Comparison of ENCODE assay signal across 16 mouse cellular contexts in genomic region chr12:106130071-106130676, GRCm38 (mm10).
DNase-seq lines count a peak whose midpoint lies in the region; ATAC-seq lines count a peak whose summit lies in the region.
"Had no signal": no experiment of that assay in that cellular context is flagged by ENCODE, and none has a peak within 500 bp of the region (broad histone marks: within the 10 kb centered on the region; RNA-seq: fewer than 3 reads in every experiment).

No protein-coding gene starts in this region.

- DNase-seq in hindbrain, embryonic 11.5 days (ENCODE audit: low spot score) = no peak
- DNase-seq in neural tube, embryonic 10.5 days (ENCODE audit: extremely low spot score, low spot score) = no peak
- no peak for DNase-seq in embryonic facial prominence, embryonic 10.5 days (ENCODE audit: low spot score)
- DNase-seq in lung, postnatal 14 days = no peak
- DNase-seq: adrenal gland, postnatal 36 days; gastrocnemius, adult 2 months; heart, adult 18-20 months; heart, postnatal 14 days; kidney, adult 11 months; kidney, postnatal 25 days had no signal

- no peaks in the 10 kb centered on the region for H3K36me3 ChIP-seq in hindbrain, embryonic 12.5 days
- no peaks in the 10 kb centered on the region for H3K36me3 ChIP-seq in hindbrain, embryonic 11.5 days (ENCODE audit: control insufficient read depth, insufficient read depth, low read length)
- H3K36me3 ChIP-seq in neural tube, embryonic 13.5 days = no peaks in the 10 kb centered on the region
- no peaks in the 10 kb centered on the region for H3K36me3 ChIP-seq in hindbrain, embryonic 15.5 days
- H3K36me3 ChIP-seq in neural tube, embryonic 14.5 days (ENCODE audit: control insufficient read depth, insufficient read depth, low read length) = no peaks in the 10 kb centered on the region
- no peaks in the 10 kb centered on the region for H3K36me3 ChIP-seq in embryonic facial prominence, embryonic 10.5 days (replicated peaks)
- H3K36me3 ChIP-seq: limb, embryonic 10.5 days; liver, embryonic 15.5 days had no signal

- no peak for ATAC-seq in hindbrain, embryonic 12.5 days (ENCODE audit: low FRiP score)
- no peak for ATAC-seq in hindbrain, embryonic 11.5 days (ENCODE audit: low FRiP score)
- ATAC-seq in neural tube, embryonic 13.5 days (ENCODE audit: low read depth) = no peak
- no peak for ATAC-seq in hindbrain, embryonic 15.5 days (ENCODE audit: low FRiP score, low read depth)
- no peak for ATAC-seq in neural tube, embryonic 14.5 days (ENCODE audit: low read depth)

- H3K9me3 ChIP-seq in hindbrain, embryonic 12.5 days (replicated peaks) = 0 out of 2 replicates have a peak, but pooled peaks cover 3% of the 10 kb centered on the region
- H3K9me3 ChIP-seq in hindbrain, embryonic 11.5 days (ENCODE audit: control insufficient read depth, low read length) = no peaks in the 10 kb centered on the region
- no peaks in the 10 kb centered on the region for H3K9me3 ChIP-seq in neural tube, embryonic 13.5 days
- no peaks in the 10 kb centered on the region for H3K9me3 ChIP-seq in hindbrain, embryonic 15.5 days
- H3K9me3 ChIP-seq in neural tube, embryonic 14.5 days (ENCODE audit: control insufficient read depth, low read length) = no peaks in the 10 kb centered on the region
- H3K9me3 ChIP-seq in embryonic facial prominence, embryonic 10.5 days = peaks cover 7% of the 10 kb centered on the region; the same call in 1 of the 2 replicates
- H3K9me3 ChIP-seq: limb, embryonic 10.5 days; liver, embryonic 15.5 days had no signal

- H3K4me2 ChIP-seq in hindbrain, embryonic 12.5 days (replicated peaks) = no peak overlapping the region
- H3K4me2 ChIP-seq in hindbrain, embryonic 11.5 days (replicated peaks; ENCODE audit: low read depth, low read length) = no peak overlapping the region
- no peak overlapping the region for H3K4me2 ChIP-seq in neural tube, embryonic 13.5 days
- H3K4me2 ChIP-seq in hindbrain, embryonic 15.5 days = no peak overlapping the region
- H3K4me2 ChIP-seq in neural tube, embryonic 14.5 days (ENCODE audit: low read depth, low read length) = no peak overlapping the region
- H3K4me2 ChIP-seq: liver, embryonic 15.5 days had no signal

- no peak overlapping the region for H3K9ac ChIP-seq in hindbrain, embryonic 12.5 days
- no peak overlapping the region for H3K9ac ChIP-seq in hindbrain, embryonic 11.5 days (ENCODE audit: low read depth, low read length)
- H3K9ac ChIP-seq in neural tube, embryonic 13.5 days = no peak overlapping the region
- no peak overlapping the region for H3K9ac ChIP-seq in hindbrain, embryonic 15.5 days
- no peak overlapping the region for H3K9ac ChIP-seq in neural tube, embryonic 14.5 days (replicated peaks; ENCODE audit: low read depth, low read length)
- H3K9ac ChIP-seq: liver, embryonic 15.5 days had no signal

- no peaks in the 10 kb centered on the region for H3K27me3 ChIP-seq in hindbrain, embryonic 12.5 days
- H3K27me3 ChIP-seq in hindbrain, embryonic 11.5 days (ENCODE audit: control insufficient read depth, insufficient read depth, low read length) = no peaks in the 10 kb centered on the region
- no peaks in the 10 kb centered on the region for H3K27me3 ChIP-seq in neural tube, embryonic 13.5 days
- H3K27me3 ChIP-seq in hindbrain, embryonic 15.5 days = no peaks in the 10 kb centered on the region
- H3K27me3 ChIP-seq in neural tube, embryonic 14.5 days (ENCODE audit: control insufficient read depth, insufficient read depth, low read length) = no peaks in the 10 kb centered on the region
- H3K27me3 ChIP-seq in embryonic facial prominence, embryonic 10.5 days (replicated peaks; ENCODE audit: low read depth, poor library complexity, severe bottlenecking) = no peaks in the 10 kb centered on the region
- H3K27me3 ChIP-seq: liver, embryonic 15.5 days had no signal

- peaks cover 15% of the 10 kb centered on the region for H3K4me1 ChIP-seq in hindbrain, embryonic 12.5 days
- no peaks in the 10 kb centered on the region for H3K4me1 ChIP-seq in hindbrain, embryonic 11.5 days (replicated peaks; ENCODE audit: control insufficient read depth, insufficient read depth, low read length)
- peaks cover 34% of the 10 kb centered on the region for H3K4me1 ChIP-seq in neural tube, embryonic 13.5 days (replicated peaks)
- peaks cover 20% of the 10 kb centered on the region for H3K4me1 ChIP-seq in hindbrain, embryonic 15.5 days (replicated peaks)
- peaks cover 15% of the 10 kb centered on the region for H3K4me1 ChIP-seq in neural tube, embryonic 14.5 days (ENCODE audit: control insufficient read depth, insufficient read depth, low read length)
- no peaks in the 10 kb centered on the region for H3K4me1 ChIP-seq in embryonic facial prominence, embryonic 10.5 days
- H3K4me1 ChIP-seq: liver, embryonic 15.5 days had no signal

- no peak overlapping the region for H3K4me3 ChIP-seq in hindbrain, embryonic 12.5 days
- H3K4me3 ChIP-seq in hindbrain, embryonic 11.5 days (ENCODE audit: low read depth, low read length) = no peak overlapping the region
- no peak overlapping the region for H3K4me3 ChIP-seq in neural tube, embryonic 13.5 days
- no peak overlapping the region for H3K4me3 ChIP-seq in hindbrain, embryonic 15.5 days
- H3K4me3 ChIP-seq in neural tube, embryonic 14.5 days (ENCODE audit: low read depth, low read length) = no peak overlapping the region
- H3K4me3 ChIP-seq in embryonic facial prominence, embryonic 10.5 days = no peak overlapping the region
- H3K4me3 ChIP-seq: gastrocnemius, adult 2 months; limb, embryonic 10.5 days; liver, embryonic 15.5 days had no signal

- H3K27ac ChIP-seq in hindbrain, embryonic 12.5 days = peak overlapping the region; percentile 82
- H3K27ac ChIP-seq in hindbrain, embryonic 11.5 days (ENCODE audit: low read depth, low read length) = no peak overlapping the region
- peak overlapping the region; percentile 94 for H3K27ac ChIP-seq in neural tube, embryonic 13.5 days (replicated peaks)
- peak overlapping the region; percentile 72 for H3K27ac ChIP-seq in hindbrain, embryonic 15.5 days (replicated peaks)
- H3K27ac ChIP-seq in neural tube, embryonic 14.5 days (ENCODE audit: low read depth, low read length) = peak overlapping the region; percentile 81
- H3K27ac ChIP-seq in embryonic facial prominence, embryonic 10.5 days (replicated peaks) = no peak overlapping the region
- H3K27ac ChIP-seq: gastrocnemius, adult 2 months; limb, embryonic 10.5 days; liver, embryonic 15.5 days had no signal

- WGBS in hindbrain, embryonic 12.5 days = 82% methylated on average over 11 of the region's 11 CpGs
- 92% methylated on average over 11 of the region's 11 CpGs for WGBS in hindbrain, embryonic 11.5 days
- WGBS in neural tube, embryonic 13.5 days = 56% methylated on average over 11 of the region's 11 CpGs
- WGBS in hindbrain, embryonic 15.5 days = 58% methylated on average over 11 of the region's 11 CpGs
- WGBS in neural tube, embryonic 14.5 days = 53% methylated on average over 11 of the region's 11 CpGs
- 86% methylated on average over 11 of the region's 11 CpGs for WGBS in embryonic facial prominence, embryonic 10.5 days

Comparison
In these comparisons a context has a peak if more than half of its experiments do, and no peak if none do; other contexts are left out.
1. H3K27ac ChIP-seq: peak in hindbrain, embryonic 12.5 days (single experiment), neural tube, embryonic 13.5 days (single experiment), hindbrain, embryonic 15.5 days (single experiment) and neural tube, embryonic 14.5 days (single experiment); none in hindbrain, embryonic 11.5 days (single experiment) and embryonic facial prominence, embryonic 10.5 days (single experiment).